Mouse (Mus musculus): ENCODE results near the gene Cfap61. TPM values are rescaled to one million over a fixed set of nuclear protein-coding genes. Genes with fewer than 3 reads are reported as not detected.

The Cfap61 gene
- polyA plus RNA-seq, 1 experiment from 2014 or later, result 0.28 TPM

- Histone ChIP-seq H3K4me2 (no peak overlapping the region), H3K9me3 (replicated peaks) (no peaks in the 10 kb centered on the region), H3K36me3 (no peaks in the 10 kb centered on the region), H3K4me1 (replicated peaks) (peaks cover 10% of the 10 kb centered on the region), H3K4me3 (no peak overlapping the region), H3K9ac (no peak overlapping the region), H3K27ac (no peak overlapping the region), H3K27me3 (peaks cover 69% of the 10 kb centered on the region)
- ATAC-seq (replicated peaks; ENCODE audit: insufficient number of reproducible peaks, insufficient read depth, low FRiP score, low read depth), result no peak
- WGBS, result 56% methylated on average over 3 of the region's 3 CpGs
These were observed 293.1 kb downstream of the Cfap61 start for GRCm38 (mm10) chr2:146227646-146228045.

GRCm38 (mm10) chr2:146228435-146228834 lies 293.9 kb downstream of the Cfap61 start:
- H3K27me3 ChIP-seq, result peaks cover 61% of the 10 kb centered on the region
- WGBS, result 70% methylated on average over 2 of the region's 2 CpGs

GRCm38 (mm10) chr2:146231485-146231884 lies 296.9 kb downstream of the Cfap61 start:
- no peaks in the 10 kb centered on the region for H3K9me3 ChIP-seq (replicated peaks)
- 72% methylated on average over 2 of the region's 2 CpGs for WGBS
- no peak overlapping the region for H3K9ac ChIP-seq
- H3K27ac ChIP-seq, result no peak overlapping the region
- H3K4me1 ChIP-seq (replicated peaks), result no peaks in the 10 kb centered on the region
- no peaks in the 10 kb centered on the region for H3K36me3 ChIP-seq
- H3K27me3 ChIP-seq, result peaks cover 33% of the 10 kb centered on the region
- no peak overlapping the region for H3K4me3 ChIP-seq
- no peak for ATAC-seq (replicated peaks; ENCODE audit: insufficient number of reproducible peaks, insufficient read depth, low FRiP score, low read depth)
- no peak overlapping the region for H3K4me2 ChIP-seq

More at GRCm38 (mm10) chr2:146228435-146228834, 293.9 kb downstream of the Cfap61 start:
- no peak for ATAC-seq (replicated peaks; ENCODE audit: insufficient number of reproducible peaks, insufficient read depth, low FRiP score, low read depth)
- H3K4me2 ChIP-seq, result no peak overlapping the region
- H3K4me3 ChIP-seq, result no peak overlapping the region
- H3K27ac ChIP-seq, result no peak overlapping the region
- H3K36me3 ChIP-seq, result no peaks in the 10 kb centered on the region
- H3K4me1 ChIP-seq (replicated peaks), result peaks cover 3% of the 10 kb centered on the region
- H3K9ac ChIP-seq, result no peak overlapping the region
- H3K9me3 ChIP-seq (replicated peaks), result no peaks in the 10 kb centered on the region

- no peak for ATAC-seq (replicated peaks; ENCODE audit: insufficient number of reproducible peaks, insufficient read depth, low FRiP score, low read depth)
These were observed 304.7 kb downstream of the Cfap61 start for GRCm38 (mm10) chr2:146239196-146239747.

GRCm38 (mm10) chr2:146244049-146244448 lies 309.5 kb downstream of the Cfap61 start:
- ATAC-seq (replicated peaks; ENCODE audit: insufficient number of reproducible peaks, insufficient read depth, low FRiP score, low read depth), result no peak

More at GRCm38 (mm10) chr2:146239196-146239747, 304.7 kb downstream of the Cfap61 start:
- Histone ChIP-seq H3K27me3 (no peaks in the 10 kb centered on the region), H3K4me1 (replicated peaks) (no peaks in the 10 kb centered on the region), H3K27ac (no peak overlapping the region), H3K36me3 (peaks cover 4% of the 10 kb centered on the region; the same call in 1 of the 2 replicates), H3K9me3 (replicated peaks) (no peaks in the 10 kb centered on the region), H3K4me2 (no peak overlapping the region), H3K4me3 (no peak overlapping the region), H3K9ac (no peak overlapping the region)
- 89% methylated on average over 4 of the region's 4 CpGs for WGBS

GRCm38 (mm10) chr2:146245401-146245800 lies 310.8 kb downstream of the Cfap61 start:
- Histone ChIP-seq H3K9me3 (replicated peaks) (no peaks in the 10 kb centered on the region), H3K36me3 (peaks cover 10% of the 10 kb centered on the region; the same call in 1 of the 2 replicates), H3K27me3 (no peaks in the 10 kb centered on the region), H3K9ac (no peak overlapping the region), H3K27ac (no peak overlapping the region), H3K4me2 (no peak overlapping the region), H3K4me3 (no peak overlapping the region), H3K4me1 (replicated peaks) (peaks cover 10% of the 10 kb centered on the region)
- WGBS, result 36% methylated on average over 7 of the region's 7 CpGs
- no peak for ATAC-seq (replicated peaks; ENCODE audit: insufficient number of reproducible peaks, insufficient read depth, low FRiP score, low read depth)

More at GRCm38 (mm10) chr2:146244049-146244448, 309.5 kb downstream of the Cfap61 start:
- Histone ChIP-seq H3K27ac (no peak overlapping the region), H3K27me3 (no peaks in the 10 kb centered on the region), H3K4me2 (no peak overlapping the region), H3K9me3 (replicated peaks) (no peaks in the 10 kb centered on the region), H3K4me3 (no peak overlapping the region), H3K36me3 (peaks cover 10% of the 10 kb centered on the region; the same call in 1 of the 2 replicates), H3K9ac (no peak overlapping the region), H3K4me1 (replicated peaks) (peaks cover 10% of the 10 kb centered on the region)
- whole genome bisulfite sequencing, result 96% methylated on average over 2 of the region's 2 CpGs

- H3K9me3 ChIP-seq (replicated peaks), result no peaks in the 10 kb centered on the region
- H3K4me2 ChIP-seq, result no peak overlapping the region
- no peak for ATAC-seq (replicated peaks; ENCODE audit: insufficient number of reproducible peaks, insufficient read depth, low FRiP score, low read depth)
- peaks cover 10% of the 10 kb centered on the region; the same call in 1 of the 2 replicates for H3K36me3 ChIP-seq
- no peak overlapping the region for H3K27ac ChIP-seq
- H3K4me3 ChIP-seq, result no peak overlapping the region
- H3K4me1 ChIP-seq (replicated peaks), result peaks cover 10% of the 10 kb centered on the region
- H3K27me3 ChIP-seq, result no peaks in the 10 kb centered on the region
- WGBS, result 75% methylated on average over 4 of the region's 4 CpGs
- no peak overlapping the region for H3K9ac ChIP-seq
These were observed 312.0 kb downstream of the Cfap61 start for GRCm38 (mm10) chr2:146246409-146247075.

GRCm38 (mm10) chr2:146247576-146247975 lies 313.0 kb downstream of the Cfap61 start:
- Histone ChIP-seq H3K27me3 (no peaks in the 10 kb centered on the region), H3K4me2 (no peak overlapping the region), H3K9ac (no peak overlapping the region), H3K4me1 (replicated peaks) (peaks cover 10% of the 10 kb centered on the region), H3K9me3 (replicated peaks) (no peaks in the 10 kb centered on the region), H3K27ac (no peak overlapping the region), H3K4me3 (no peak overlapping the region), H3K36me3 (peaks cover 10% of the 10 kb centered on the region; the same call in 1 of the 2 replicates)
- 31% methylated on average over 6 of the region's 6 CpGs for WGBS
- ATAC-seq (replicated peaks; ENCODE audit: insufficient number of reproducible peaks, insufficient read depth, low FRiP score, low read depth), result no peak

- Histone ChIP-seq H3K9me3 (replicated peaks) (no peaks in the 10 kb centered on the region), H3K9ac (no peak overlapping the region), H3K4me1 (replicated peaks) (peaks cover 10% of the 10 kb centered on the region), H3K4me2 (no peak overlapping the region), H3K36me3 (peaks cover 6% of the 10 kb centered on the region; the same call in 1 of the 2 replicates), H3K27ac (no peak overlapping the region), H3K4me3 (no peak overlapping the region), H3K27me3 (no peaks in the 10 kb centered on the region)
- WGBS, result 90% methylated on average over 7 of the region's 7 CpGs
- ATAC-seq (replicated peaks; ENCODE audit: insufficient number of reproducible peaks, insufficient read depth, low FRiP score, low read depth), result no peak
These were observed 314.4 kb downstream of the Cfap61 start for GRCm38 (mm10) chr2:146249033-146249432.

- no peak for ATAC-seq (replicated peaks; ENCODE audit: insufficient number of reproducible peaks, insufficient read depth, low FRiP score, low read depth)
- Histone ChIP-seq H3K4me1 (replicated peaks) (peaks cover 8% of the 10 kb centered on the region), H3K27me3 (no peaks in the 10 kb centered on the region), H3K9ac (no peak overlapping the region), H3K36me3 (no peaks in the 10 kb centered on the region), H3K4me3 (no peak overlapping the region), H3K27ac (no peak overlapping the region), H3K4me2 (no peak overlapping the region), H3K9me3 (replicated peaks) (no peaks in the 10 kb centered on the region)
- WGBS, result 86% methylated on average over 6 of the region's 6 CpGs
These were observed 315.8 kb downstream of the Cfap61 start for GRCm38 (mm10) chr2:146250236-146250904.

- 81% methylated on average over 1 of the region's 1 CpGs for WGBS
- no peak for ATAC-seq (replicated peaks; ENCODE audit: insufficient number of reproducible peaks, insufficient read depth, low FRiP score, low read depth)
- H3K36me3 ChIP-seq, result no peaks in the 10 kb centered on the region
- peaks cover 15% of the 10 kb centered on the region for H3K4me1 ChIP-seq (replicated peaks)
- H3K27ac ChIP-seq, result no peak overlapping the region
- H3K27me3 ChIP-seq, result no peaks in the 10 kb centered on the region
- no peak overlapping the region for H3K9ac ChIP-seq
- H3K9me3 ChIP-seq (replicated peaks), result no peaks in the 10 kb centered on the region
- H3K4me2 ChIP-seq, result no peak overlapping the region
- no peak overlapping the region for H3K4me3 ChIP-seq
These were observed 319.8 kb downstream of the Cfap61 start for GRCm38 (mm10) chr2:146254387-146254786.

Measured in heart, embryonic 15.5 days (tissue).